Mouse (Mus musculus) NIH3T3 (cell line): ENCODE data around the gene Dpy19l3.

Experiments used
- DNase-seq: peaks from one replicate; pipeline ENCODE4 v3.0.0-alpha.2; 2012; ENCODE audit warnings: low read depth

The Dpy19l3 gene

DNA sequence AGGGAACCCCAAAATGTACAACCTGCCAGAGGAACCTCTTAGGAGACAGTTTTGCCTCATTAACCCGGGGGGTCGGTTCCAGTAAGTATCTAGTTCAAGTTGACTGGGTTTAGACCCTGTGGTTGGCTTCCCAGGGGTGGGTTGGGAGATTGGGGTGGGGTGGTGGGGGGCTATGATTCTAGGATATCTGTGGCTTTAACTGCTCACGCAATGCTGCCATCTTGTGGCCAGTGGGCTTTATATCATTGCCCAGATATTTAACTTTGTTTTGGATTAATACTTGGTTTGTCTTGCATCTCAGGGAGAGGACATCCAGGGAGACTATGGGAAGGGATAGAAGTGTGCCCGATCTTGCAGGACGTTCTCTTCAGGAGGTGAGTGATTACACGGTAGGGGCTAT is 118.0 kb downstream of the Dpy19l3 start:
- peak; percentile 70 for DNase-seq
